Mouse (Mus musculus): ENCODE measurements at regions not wholly inside any gene's neighbourhood (a gene's known extent, or its start where the extent isn't known, plus 50 kb on each side); places are given as distances from the start of the nearest gene placed in this dataset.

GRCm38 (mm10) chr10:84186466-84186865 is 253.9 kb downstream of the Nuak1 start:
- TF ChIP-seq POLR2A (IDR thresholded peaks at IDR 0.05; ENCODE audit: control insufficient read depth, extremely low read depth, insufficient read depth, low read length, poor library complexity): no peak
- no peak for TF ChIP-seq CTCF (IDR thresholded peaks at IDR 0.05; ENCODE audit: borderline replicate concordance, control insufficient read depth, extremely low read depth, insufficient read depth, low read length, poor library complexity)

All from thymus, adult 2 months (tissue).